In the genomic region with DNA sequence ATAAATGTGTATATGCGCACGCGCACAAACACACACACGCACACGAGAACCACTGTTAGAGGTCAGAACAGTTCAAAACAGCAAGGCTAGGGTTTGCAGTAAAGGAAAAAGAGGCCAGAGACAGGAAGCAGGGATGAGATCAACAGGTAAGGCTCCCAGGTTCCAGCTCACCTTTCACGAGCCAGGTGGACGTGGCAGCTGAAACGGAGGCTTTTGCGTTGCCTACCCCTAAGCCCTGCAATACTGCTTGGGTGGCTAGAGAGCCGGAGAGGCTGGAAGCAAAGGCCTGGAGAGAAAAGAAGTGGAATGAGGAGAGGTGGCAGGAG, we compare ENCODE assay signal across 8 mouse cellular contexts. TPM values are rescaled to one million over a fixed set of nuclear protein-coding genes. Genes with fewer than 3 reads are reported as not detected.
A peak's percentile ranks its signal among the peaks of the same experiment; 100 is the strongest.
DNase-seq lines count a peak whose midpoint lies in the region; ATAC-seq and TF ChIP-seq lines count a peak whose summit lies in the region.
"Had no signal": no experiment of that assay in that cellular context is flagged by ENCODE, and none has a peak within 500 bp of the region (broad histone marks: within the 10 kb centered on the region; RNA-seq: fewer than 3 reads in every experiment).

No protein-coding gene starts in this region.

- peak overlapping the region; percentile 92 for H3K9ac ChIP-seq in forebrain, embryonic 11.5 days (ENCODE audit: low read length)
- H3K9ac ChIP-seq in stomach, embryonic 15.5 days, result peak overlapping the region; percentile 85

- no peak for ATAC-seq in forebrain, embryonic 11.5 days (replicated peaks; ENCODE audit: low FRiP score)
- no peak for ATAC-seq in stomach, embryonic 15.5 days (ENCODE audit: insufficient read depth, low FRiP score, low read depth)

- DNase-seq in spleen, adult 2 months (ENCODE audit: low read depth in 1 of 2, low spot score in 2 of 2), result no peak
- no peak for DNase-seq in spleen, adult 18-20 months
- no peak for DNase-seq in forebrain, embryonic 11.5 days (ENCODE audit: low spot score)
- DNase-seq in liver, result peak; percentile 43
- no peak for DNase-seq in spleen, postnatal 36 days (ENCODE audit: low spot score in 2 of 2)
- DNase-seq in left cerebral cortex, adult 18-20 months (ENCODE audit: low spot score in 2 of 2), result no peak

- no peaks in the 10 kb centered on the region for H3K9me3 ChIP-seq in forebrain, embryonic 11.5 days (ENCODE audit: control insufficient read depth, low read length)
- H3K9me3 ChIP-seq in stomach, embryonic 15.5 days, result no peaks in the 10 kb centered on the region

- peak overlapping the region; percentile 84 for H3K4me2 ChIP-seq in forebrain, embryonic 11.5 days (ENCODE audit: low read depth, low read length, severe bottlenecking)
- peak overlapping the region; percentile 77 for H3K4me2 ChIP-seq in stomach, embryonic 15.5 days

- WGBS in spleen, adult 2 months, result 35% methylated on average over 10 of the region's 10 CpGs
- WGBS in forebrain, embryonic 11.5 days, result 43% methylated on average over 10 of the region's 10 CpGs
- 29% methylated on average over 10 of the region's 10 CpGs for WGBS in stomach, embryonic 15.5 days

- no peak overlapping the region; the same call in 1 of the 2 replicates for H3K27ac ChIP-seq in spleen, adult 2 months (ENCODE audit: insufficient read depth, low read length)
- no peak overlapping the region for H3K27ac ChIP-seq in forebrain, embryonic 11.5 days (ENCODE audit: low read depth, low read length)
- peak overlapping the region; percentile 86 for H3K27ac ChIP-seq in stomach, embryonic 15.5 days

- H3K4me3 ChIP-seq in spleen, adult 2 months (ENCODE audit: extremely low read depth, insufficient read depth, insufficient read length), result peak overlapping the region; percentile 86
- H3K4me3 ChIP-seq in forebrain, embryonic 11.5 days (ENCODE audit: low read depth, low read length), result peak overlapping the region; percentile 83
- H3K4me3 ChIP-seq in stomach, embryonic 15.5 days (replicated peaks), result peak overlapping the region; percentile 75

- H3K27me3 ChIP-seq in spleen, adult 2 months (ENCODE audit: control insufficient read depth, insufficient read depth, low read length), result no peaks in the 10 kb centered on the region; the same call in 1 of the 2 replicates
- H3K27me3 ChIP-seq in forebrain, embryonic 11.5 days (ENCODE audit: control insufficient read depth, insufficient read depth, low read length), result no peaks in the 10 kb centered on the region
- no peaks in the 10 kb centered on the region for H3K27me3 ChIP-seq in stomach, embryonic 15.5 days (replicated peaks)

- no peaks in the 10 kb centered on the region for H3K36me3 ChIP-seq in spleen, adult 2 months (ENCODE audit: control insufficient read depth, insufficient read depth, low read length)
- no peaks in the 10 kb centered on the region for H3K36me3 ChIP-seq in forebrain, embryonic 11.5 days (ENCODE audit: control insufficient read depth, insufficient read depth, low read length)
- H3K36me3 ChIP-seq in stomach, embryonic 15.5 days, result no peaks in the 10 kb centered on the region

- TF ChIP-seq CTCF in spleen, adult 2 months (IDR thresholded peaks at IDR 0.05; ENCODE audit: extremely low read depth, insufficient read depth, insufficient read length, insufficient replicate concordance), result no peak

- peaks cover 5% of the 10 kb centered on the region; the same call in 1 of the 2 replicates for H3K4me1 ChIP-seq in spleen, adult 2 months (ENCODE audit: control insufficient read depth, insufficient read depth, insufficient read length)
- H3K4me1 ChIP-seq in forebrain, embryonic 11.5 days (replicated peaks; ENCODE audit: control insufficient read depth, insufficient read depth, low read length), result peaks cover 3% of the 10 kb centered on the region; the same call in 1 of the 2 replicates
- peaks cover 15% of the 10 kb centered on the region for H3K4me1 ChIP-seq in stomach, embryonic 15.5 days

- TF ChIP-seq POLR2A in spleen, adult 2 months (IDR thresholded peaks at IDR 0.05; ENCODE audit: low read depth, low read length), result no peak

RNA-seq across cellular contexts. Expression of a gene that starts 0.7 kb away (rescaled TPM):
- polyA plus RNA-seq in spleen, adult 2 months (2012; rRNA removed), result 32.6 and 41.0 TPM in 2 replicates
- polyA plus RNA-seq in forebrain, embryonic 11.5 days (2014; fragmentation: Nextera tagmentation; extraction: Ambion mirVana), result 23.8 and 24.9 TPM in 2 replicates
- 34.7 and 40.3 TPM in 2 replicates for polyA plus RNA-seq in stomach, embryonic 15.5 days (2015; fragmentation: Nextera tagmentation; extraction: Ambion mirVana)
- 10 to 100 TPM; 25.6 to 27.6 TPM for total RNA-seq in left cerebral cortex, adult 18-20 months (2021)

RNA-seq across cellular contexts. Expression of a gene that starts 31.8 kb away (rescaled TPM):
- 0.15 and 0.53 TPM in 2 replicates for polyA plus RNA-seq in spleen, adult 2 months (2012; rRNA removed)
- polyA plus RNA-seq in forebrain, embryonic 11.5 days (2014; fragmentation: Nextera tagmentation; extraction: Ambion mirVana), result 0.35 TPM in 1 of 2 replicates, not detected in the other
- polyA plus RNA-seq in stomach, embryonic 15.5 days (2015; fragmentation: Nextera tagmentation; extraction: Ambion mirVana), result 0.57 and 1.1 TPM in 2 replicates
- not detected for total RNA-seq in left cerebral cortex, adult 18-20 months (2021)
- polyA plus RNA-seq: thymus, postnatal 0 days had no signal

RNA-seq across cellular contexts. Expression of a gene that starts 50.6 kb away (rescaled TPM):
- 33.8 and 40.4 TPM in 2 replicates for polyA plus RNA-seq in spleen, adult 2 months (2012; rRNA removed)
- polyA plus RNA-seq in forebrain, embryonic 11.5 days (2014; fragmentation: Nextera tagmentation; extraction: Ambion mirVana), result 34.1 and 35.5 TPM in 2 replicates
- polyA plus RNA-seq in stomach, embryonic 15.5 days (2015; fragmentation: Nextera tagmentation; extraction: Ambion mirVana), result 184 and 204 TPM in 2 replicates
- total RNA-seq in left cerebral cortex, adult 18-20 months (2021), result 10 to 100 TPM; 21.6 to 22.8 TPM

RNA-seq across cellular contexts. Expression of a gene that starts 59.4 kb away (rescaled TPM):
- polyA plus RNA-seq in spleen, adult 2 months (2012; rRNA removed), result 1.1 and 1.4 TPM in 2 replicates
- 13.2 and 13.3 TPM in 2 replicates for polyA plus RNA-seq in forebrain, embryonic 11.5 days (2014; fragmentation: Nextera tagmentation; extraction: Ambion mirVana)
- 6.1 and 7.1 TPM in 2 replicates for polyA plus RNA-seq in stomach, embryonic 15.5 days (2015; fragmentation: Nextera tagmentation; extraction: Ambion mirVana)
- total RNA-seq in left cerebral cortex, adult 18-20 months (2021), result 1 to 10 TPM; 2.9 to 3.6 TPM
